Mouse (Mus musculus): ENCODE results near the gene Zfhx3. TPM values are rescaled to one million over a fixed set of nuclear protein-coding genes. Genes with fewer than 3 reads are reported as not detected.

The Zfhx3 gene
- polyA plus RNA-seq, 2 experiments, result 0.25 to 0.65 TPM

DNA sequence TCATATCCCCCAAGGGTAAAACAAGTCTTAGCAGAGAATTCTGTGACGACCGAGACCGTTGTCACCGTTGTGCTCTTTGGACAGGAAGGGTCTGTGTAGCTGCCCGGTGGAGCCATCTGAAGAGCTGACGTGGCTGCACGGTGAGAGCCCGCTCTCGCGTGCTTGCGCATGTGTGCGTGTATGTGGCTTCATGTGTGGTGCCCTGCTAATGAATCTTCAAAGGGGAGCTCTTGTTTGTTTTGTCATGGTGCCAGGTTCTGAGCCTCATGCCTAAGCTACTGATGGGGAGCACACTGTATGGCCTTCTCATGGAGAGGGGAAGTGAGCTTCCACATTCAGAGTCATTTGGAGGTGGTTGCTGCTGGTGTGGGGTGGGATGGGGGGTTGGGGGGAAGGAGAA is 835.6 kb downstream of the Zfhx3 start:
- no peaks in the 10 kb centered on the region for H3K27me3 ChIP-seq (ENCODE audit: control insufficient read depth, insufficient read depth, low read length)
- H3K4me3 ChIP-seq (ENCODE audit: insufficient read depth in 1 of 2, low read depth in 2 of 2, low read length in 2 of 2), result no peak overlapping the region
- H3K9ac ChIP-seq (replicated peaks), result no peak overlapping the region
- H3K4me1 ChIP-seq (replicated peaks; ENCODE audit: control insufficient read depth in 2 of 2, insufficient read depth in 2 of 2, low read length in 1 of 2), result no peaks in the 10 kb centered on the region; a peak in 2 of 4 replicates
- H3K9me3 ChIP-seq (ENCODE audit: control insufficient read depth, low read length), result no peaks in the 10 kb centered on the region
- H3K27ac ChIP-seq, result no peak overlapping the region
- no peaks in the 10 kb centered on the region for H3K36me3 ChIP-seq (replicated peaks; ENCODE audit: control insufficient read depth, insufficient read depth, low read depth)
- ATAC-seq (ENCODE audit: insufficient read depth) (no peak), DNase-seq (ENCODE audit: low read depth in 3 of 3, low spot score in 3 of 3) (no peak)
- WGBS (ENCODE audit: insufficient replicate concordance), result 75% methylated on average over 12 of the region's 12 CpGs
- TF ChIP-seq EP300 (IDR thresholded peaks at IDR 0.05; ENCODE audit: low read depth) (no peak), CTCF (IDR thresholded peaks at IDR 0.05; ENCODE audit: low read depth) (no peak)
- H3K4me2 ChIP-seq (ENCODE audit: low read depth), result no peak overlapping the region

DNA sequence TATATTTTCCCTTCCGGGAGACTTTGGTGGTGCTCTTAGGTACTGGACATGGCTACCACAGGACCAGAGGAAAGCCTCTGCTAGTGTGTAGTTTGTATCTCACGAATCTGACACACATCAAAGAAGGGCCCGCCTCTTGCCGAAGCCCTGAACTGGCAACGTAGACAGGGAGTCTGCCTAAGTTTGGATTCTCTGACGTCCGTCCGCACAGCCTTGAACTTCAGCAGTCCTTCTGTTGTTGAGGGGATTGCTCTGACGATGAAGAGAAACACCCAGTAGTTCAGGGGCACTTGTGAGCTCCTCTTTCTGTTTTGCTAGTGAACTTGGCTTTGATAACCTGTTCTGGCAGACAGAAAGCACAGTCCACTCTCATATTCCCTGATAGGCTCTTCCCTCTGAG is 836.1 kb downstream of the Zfhx3 start:
- TF ChIP-seq CTCF (IDR thresholded peaks at IDR 0.05; ENCODE audit: low read depth), result no peak
- no peak for TF ChIP-seq EP300 (IDR thresholded peaks at IDR 0.05; ENCODE audit: low read depth)
- 64% methylated on average over 9 of the region's 9 CpGs for WGBS (ENCODE audit: insufficient replicate concordance)
- no peak for ATAC-seq (ENCODE audit: insufficient read depth)

DNA sequence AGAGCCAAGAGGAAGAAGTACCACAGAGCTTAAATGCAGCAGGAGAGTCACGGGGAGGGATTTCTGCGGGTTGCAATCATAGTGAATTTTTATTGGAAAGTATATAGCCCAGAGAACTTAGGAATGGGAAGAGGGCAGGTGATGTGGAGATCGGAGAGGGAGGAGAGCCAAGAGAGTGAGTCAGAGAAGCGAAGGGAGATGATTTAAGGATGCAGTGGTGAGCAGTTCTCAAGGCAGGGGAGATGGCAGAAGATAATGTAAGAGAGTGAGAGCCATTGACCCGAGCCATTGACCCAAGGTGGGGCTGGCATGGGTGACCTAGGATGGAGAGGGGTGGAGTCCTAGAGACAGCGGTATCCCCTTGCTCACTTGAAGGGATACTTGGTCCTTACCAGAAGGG is 838.3 kb downstream of the Zfhx3 start:
- Histone ChIP-seq H3K9me3 (ENCODE audit: control insufficient read depth, low read length) (no peaks in the 10 kb centered on the region), H3K4me3 (ENCODE audit: insufficient read depth in 1 of 2, low read depth in 2 of 2, low read length in 2 of 2) (no peak overlapping the region), H3K27me3 (ENCODE audit: control insufficient read depth, insufficient read depth, low read length) (no peaks in the 10 kb centered on the region), H3K27ac (no peak overlapping the region), H3K4me1 (replicated peaks; ENCODE audit: control insufficient read depth in 2 of 2, insufficient read depth in 2 of 2, low read length in 1 of 2) (no peaks in the 10 kb centered on the region; a peak in 2 of 4 replicates), H3K36me3 (replicated peaks; ENCODE audit: control insufficient read depth, insufficient read depth, low read depth) (no peaks in the 10 kb centered on the region), H3K4me2 (ENCODE audit: low read depth) (no peak overlapping the region), H3K9ac (replicated peaks) (no peak overlapping the region)
- WGBS (ENCODE audit: insufficient replicate concordance), result 50% methylated on average over 6 of the region's 6 CpGs
- ATAC-seq (ENCODE audit: insufficient read depth), result no peak
- no peak for DNase-seq (ENCODE audit: low read depth in 3 of 3, low spot score in 3 of 3)
- TF ChIP-seq CTCF (IDR thresholded peaks at IDR 0.05; ENCODE audit: low read depth), result no peak
- TF ChIP-seq EP300 (IDR thresholded peaks at IDR 0.05; ENCODE audit: low read depth), result no peak

More for the DNA sequence above, 836.1 kb downstream of the Zfhx3 start:
- no peak overlapping the region for H3K9ac ChIP-seq (replicated peaks)
- no peak overlapping the region for H3K27ac ChIP-seq
- no peak overlapping the region for H3K4me3 ChIP-seq (ENCODE audit: insufficient read depth in 1 of 2, low read depth in 2 of 2, low read length in 2 of 2)
- H3K4me1 ChIP-seq (replicated peaks; ENCODE audit: control insufficient read depth in 2 of 2, insufficient read depth in 2 of 2, low read length in 1 of 2), result no peaks in the 10 kb centered on the region; a peak in 2 of 4 replicates
- no peak overlapping the region for H3K4me2 ChIP-seq (ENCODE audit: low read depth)
- no peak for DNase-seq (ENCODE audit: low read depth in 3 of 3, low spot score in 3 of 3)
- H3K27me3 ChIP-seq (ENCODE audit: control insufficient read depth, insufficient read depth, low read length), result no peaks in the 10 kb centered on the region
- no peaks in the 10 kb centered on the region for H3K9me3 ChIP-seq (ENCODE audit: control insufficient read depth, low read length)
- no peaks in the 10 kb centered on the region for H3K36me3 ChIP-seq (replicated peaks; ENCODE audit: control insufficient read depth, insufficient read depth, low read depth)

DNA sequence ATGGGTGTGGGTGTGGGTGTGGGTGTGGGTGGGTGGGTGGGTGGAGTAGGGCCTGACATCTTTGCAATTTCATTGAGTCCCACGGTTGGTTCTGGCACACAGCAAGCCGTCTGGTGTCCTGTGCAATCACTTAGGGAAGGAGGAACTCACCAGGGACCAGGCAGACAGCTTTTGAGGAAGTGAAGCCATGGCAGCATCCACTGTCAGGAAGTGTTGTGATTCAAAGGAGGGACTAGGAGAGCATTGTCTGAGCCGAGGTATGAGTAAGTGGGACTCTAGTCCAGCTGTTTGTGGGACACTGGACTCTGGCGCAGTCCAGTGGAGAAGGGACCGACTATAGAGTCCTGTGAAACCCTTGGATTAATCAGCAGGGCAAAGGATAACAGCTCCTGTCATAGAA is 838.7 kb downstream of the Zfhx3 start:
- H3K36me3 ChIP-seq (replicated peaks; ENCODE audit: control insufficient read depth, insufficient read depth, low read depth), result no peaks in the 10 kb centered on the region
- ATAC-seq (ENCODE audit: insufficient read depth) (no peak), DNase-seq (ENCODE audit: low read depth in 3 of 3, low spot score in 3 of 3) (no peak)
- H3K4me1 ChIP-seq (replicated peaks; ENCODE audit: control insufficient read depth in 2 of 2, insufficient read depth in 2 of 2, low read length in 1 of 2), result no peaks in the 10 kb centered on the region; a peak in 2 of 4 replicates
- WGBS (ENCODE audit: insufficient replicate concordance), result 13% methylated on average over 5 of the region's 5 CpGs
- no peak overlapping the region for H3K27ac ChIP-seq
- no peaks in the 10 kb centered on the region for H3K9me3 ChIP-seq (ENCODE audit: control insufficient read depth, low read length)
- TF ChIP-seq CTCF (IDR thresholded peaks at IDR 0.05; ENCODE audit: low read depth) (no peak), EP300 (IDR thresholded peaks at IDR 0.05; ENCODE audit: low read depth) (no peak)
- H3K9ac ChIP-seq (replicated peaks), result no peak overlapping the region
- H3K4me2 ChIP-seq (ENCODE audit: low read depth), result no peak overlapping the region
- H3K4me3 ChIP-seq (ENCODE audit: insufficient read depth in 1 of 2, low read depth in 2 of 2, low read length in 2 of 2), result no peak overlapping the region
- H3K27me3 ChIP-seq (ENCODE audit: control insufficient read depth, insufficient read depth, low read length), result no peaks in the 10 kb centered on the region

DNA sequence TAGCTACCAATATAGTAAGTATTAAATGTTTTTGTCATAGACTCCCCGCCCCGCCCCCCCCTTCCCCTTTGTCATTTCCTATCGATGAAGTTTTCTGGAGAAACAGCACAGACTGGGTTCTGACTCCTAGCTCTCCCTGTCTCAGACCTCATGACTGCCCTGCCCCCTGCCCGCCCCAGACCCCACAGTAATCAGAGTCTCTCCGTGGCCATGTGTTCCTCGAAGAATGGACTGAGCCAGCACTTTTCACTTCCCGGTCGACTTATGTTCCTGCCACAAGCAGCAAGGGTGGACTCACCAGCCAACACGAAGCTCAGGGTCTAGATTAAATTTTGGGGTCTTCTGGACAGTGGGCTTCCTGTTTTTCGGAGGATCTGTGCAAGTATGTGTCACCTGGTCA is 840.7 kb downstream of the Zfhx3 start:
- H3K4me2 ChIP-seq (ENCODE audit: low read depth), result no peak overlapping the region
- ATAC-seq (ENCODE audit: insufficient read depth) (no peak), DNase-seq (ENCODE audit: low read depth in 3 of 3, low spot score in 3 of 3) (no peak)
- WGBS (ENCODE audit: insufficient replicate concordance), result 46% methylated on average over 10 of the region's 10 CpGs
- H3K4me3 ChIP-seq (ENCODE audit: insufficient read depth in 1 of 2, low read depth in 2 of 2, low read length in 2 of 2), result no peak overlapping the region
- no peak overlapping the region for H3K9ac ChIP-seq (replicated peaks)
- H3K27me3 ChIP-seq (ENCODE audit: control insufficient read depth, insufficient read depth, low read length), result no peaks in the 10 kb centered on the region
- H3K4me1 ChIP-seq (replicated peaks; ENCODE audit: control insufficient read depth in 2 of 2, insufficient read depth in 2 of 2, low read length in 1 of 2), result no peaks in the 10 kb centered on the region; a peak in 2 of 4 replicates
- no peak for TF ChIP-seq EP300 (IDR thresholded peaks at IDR 0.05; ENCODE audit: low read depth)
- no peak for TF ChIP-seq CTCF (IDR thresholded peaks at IDR 0.05; ENCODE audit: low read depth)
- H3K27ac ChIP-seq, result no peak overlapping the region
- no peaks in the 10 kb centered on the region for H3K9me3 ChIP-seq (ENCODE audit: control insufficient read depth, low read length)
- no peaks in the 10 kb centered on the region for H3K36me3 ChIP-seq (replicated peaks; ENCODE audit: control insufficient read depth, insufficient read depth, low read depth)

All from liver, embryonic 14.5 days (tissue).